Comparison of ENCODE assay signal across 9 mouse cellular contexts in the genomic region with DNA sequence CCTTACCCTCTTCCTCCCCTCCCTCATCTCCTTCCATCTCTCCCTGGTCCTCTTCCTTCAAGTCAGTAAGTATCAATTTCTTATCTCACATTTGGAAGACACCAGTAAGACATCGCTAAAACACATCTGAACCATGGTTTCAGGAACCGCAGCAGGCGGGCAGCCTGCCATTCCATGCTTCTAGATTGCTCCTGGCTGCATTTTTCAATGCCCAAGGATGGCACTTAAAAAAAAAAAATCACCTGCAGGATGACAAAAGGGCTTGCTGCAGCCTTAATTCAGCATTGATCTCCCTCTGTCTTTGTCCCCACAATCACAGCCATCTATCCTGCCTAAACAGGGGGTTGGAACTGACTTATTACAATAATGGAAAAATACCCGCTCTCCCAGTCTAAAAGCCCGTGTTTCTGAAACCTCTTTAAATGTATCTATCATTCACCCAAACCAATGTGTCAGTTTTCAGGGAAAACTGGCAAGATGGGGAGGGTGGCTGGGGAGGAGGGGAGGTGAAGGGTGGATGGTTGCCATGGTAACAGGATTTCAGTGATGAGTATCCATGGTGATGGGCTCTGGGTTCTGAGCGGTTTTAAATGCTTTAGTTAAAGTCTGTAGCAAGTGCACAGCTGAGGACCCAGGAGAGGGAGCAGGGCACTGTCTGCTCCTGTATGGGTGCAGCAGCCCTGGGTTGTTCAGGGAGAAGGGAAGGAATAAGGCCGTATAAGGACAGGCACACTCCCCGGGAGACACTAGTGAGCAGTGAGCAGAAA.
DNase-seq lines count a peak whose midpoint lies in the region.
"Had no signal": no experiment of that assay in that cellular context is flagged by ENCODE, and none has a peak within 500 bp of the region (broad histone marks: within the 10 kb centered on the region; RNA-seq: fewer than 3 reads in every experiment).

No protein-coding gene starts in this region.

- intact Hi-C loops in left cerebral cortex, postnatal 10 days (cut with DNase I): loop anchor here (5.0 kb wide), 1 partner anchor 103 kb away; a partner anchor contains a TSS

- peak; percentile 64 to 71 for DNase-seq in cerebellum, postnatal 14 days
- no peak for DNase-seq in cerebellum, adult 11-12 months
- peak; percentile 54 to 60 for DNase-seq in frontal cortex, postnatal 36 days (ENCODE audit: low spot score in 2 of 2)
- DNase-seq in left cerebral cortex, postnatal 10 days (ENCODE audit: extremely low spot score in 1 of 2, low spot score in 2 of 2): peak; percentile 40 to 85
- peak; percentile 56 for DNase-seq in retina, embryonic 14.5 days (ENCODE audit: low spot score)
- DNase-seq in gastrocnemius, postnatal 10 days: no peak
- DNase-seq in heart, adult 8-10 months (ENCODE audit: low spot score): no peak
- DNase-seq in spleen, postnatal 14 days (ENCODE audit: low spot score in 2 of 2): no peak
- DNase-seq: thymus, adult 2 months had no signal

Comparison
In these comparisons a context has a peak if more than half of its experiments do, and no peak if none do; other contexts are left out.
1. DNase-seq: peak in cerebellum, postnatal 14 days (2 of 2), frontal cortex, postnatal 36 days (2 of 2), left cerebral cortex, postnatal 10 days (2 of 2) and retina, embryonic 14.5 days (single experiment); none in cerebellum, adult 11-12 months (single experiment), gastrocnemius, postnatal 10 days (single experiment), heart, adult 8-10 months (single experiment) and spleen, postnatal 14 days (0 of 2).